Mouse (Mus musculus) forebrain, embryonic 16.5 days (tissue): ENCODE measurements around the gene Erlin1. TPM values are rescaled to one million over a fixed set of nuclear protein-coding genes. Genes with fewer than 3 reads are reported as not detected.

Experiments used
- ATAC-seq: fragments of 200-750 bp; cut with Nextera tagmentation; 2 replicates; pipeline ENCODE4 v1.8.0; 2017; ENCODE audit warnings: mild to moderate bottlenecking, moderate library complexity
- H3K27ac ChIP-seq: fragments of 300-500 bp; sonication (generic); 2 replicates; pipeline ENCODE4 v1.5.1; 2014; ENCODE audit warnings: low read length, control low read depth
- H3K27me3 ChIP-seq: fragments of 300-500 bp; sonication (generic); replicated peaks from 2 replicates; pipeline ENCODE4 v1.6.1; 2014; ENCODE audit warnings: low read length; ENCODE audit not compliant: control insufficient read depth, insufficient read depth
- H3K36me3 ChIP-seq: fragments of 300-500 bp; sonication (generic); 2 replicates; pipeline ENCODE4 v1.6.1; 2014; ENCODE audit not compliant: control insufficient read depth, insufficient read depth
- H3K4me1 ChIP-seq: fragments of 300-500 bp; sonication (generic); replicated peaks from 2 replicates; pipeline ENCODE4 v1.6.1; 2014; ENCODE audit warnings: low read length; ENCODE audit not compliant: control insufficient read depth, insufficient read depth
- H3K4me2 ChIP-seq: fragments of 300-500 bp; sonication (generic); 2 replicates; pipeline ENCODE4 v1.6.1; 2014; ENCODE audit warnings: mild to moderate bottlenecking, low read length, control low read depth
- H3K4me3 ChIP-seq: fragments of 300-500 bp; sonication (generic); replicated peaks from 2 replicates; pipeline ENCODE4 v1.5.1; 2014; ENCODE audit warnings: mild to moderate bottlenecking, low read length, control low read depth
- H3K9ac ChIP-seq: fragments of 300-500 bp; sonication (generic); replicated peaks from 2 replicates; pipeline ENCODE4 v1.6.1; 2014; ENCODE audit warnings: low read depth, low read length, control low read depth
- H3K9me3 ChIP-seq: fragments of 300-500 bp; sonication (generic); 2 replicates; pipeline ENCODE4 v1.6.1; 2016; ENCODE audit warnings: low read length; ENCODE audit not compliant: control insufficient read depth
- WGBS: fragments of 180-500 bp; shearing (Covaris S2); extraction: QIAGEN DNeasy Blood & Tissue Kit; methylation state at CpG from one replicate; pipeline ENCODE4 v1.1.7; 2014; 5-methylcytosine and 5-hydroxymethylcytosine counted together
- polyA plus RNA-seq: library from polyadenylated mRNA; unstranded; fragments of >200 nt; fragmentation: Nextera tagmentation; extraction: Ambion mirVana; gene quantifications from 2 replicates; pipeline ENCODE4 v1.2.1, GENCODE M21; 2015

Gene Erlin1
- polyA plus RNA-seq, 1 experiment from 2014 or later = 20.8 TPM

DNA sequence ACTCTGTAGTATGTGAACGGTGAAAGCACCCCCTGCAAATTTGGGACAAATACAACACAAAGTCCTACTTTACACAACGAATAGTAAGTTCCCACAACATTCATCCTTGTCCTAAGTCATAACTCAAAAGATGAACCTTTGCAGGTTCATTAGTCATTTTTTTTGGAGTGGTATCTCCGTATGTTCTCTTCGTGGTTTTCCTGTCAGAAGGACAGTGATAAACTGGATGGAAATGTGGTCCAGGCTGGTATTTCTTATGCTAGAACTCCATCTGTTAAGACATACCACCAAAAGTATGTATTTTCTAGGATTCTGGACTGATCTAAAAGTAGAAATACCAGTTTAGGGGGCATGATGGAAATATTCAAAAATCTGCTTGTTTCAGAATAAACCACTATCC is 1.4 kb downstream of the Erlin1 start:
- Histone ChIP-seq H3K9ac (no peak overlapping the region), H3K4me3 (peak overlapping the region; percentile 87), H3K36me3 (peaks cover 5% of the 10 kb centered on the region; the same call in 1 of the 2 replicates), H3K9me3 (no peaks in the 10 kb centered on the region), H3K4me1 (peaks cover 18% of the 10 kb centered on the region), H3K27me3 (no peaks in the 10 kb centered on the region), H3K4me2 (peak overlapping the region; percentile 74), H3K27ac (no peak overlapping the region)
- no peak for ATAC-seq
- WGBS = 86% methylated on average over 4 of the region's 4 CpGs

DNA sequence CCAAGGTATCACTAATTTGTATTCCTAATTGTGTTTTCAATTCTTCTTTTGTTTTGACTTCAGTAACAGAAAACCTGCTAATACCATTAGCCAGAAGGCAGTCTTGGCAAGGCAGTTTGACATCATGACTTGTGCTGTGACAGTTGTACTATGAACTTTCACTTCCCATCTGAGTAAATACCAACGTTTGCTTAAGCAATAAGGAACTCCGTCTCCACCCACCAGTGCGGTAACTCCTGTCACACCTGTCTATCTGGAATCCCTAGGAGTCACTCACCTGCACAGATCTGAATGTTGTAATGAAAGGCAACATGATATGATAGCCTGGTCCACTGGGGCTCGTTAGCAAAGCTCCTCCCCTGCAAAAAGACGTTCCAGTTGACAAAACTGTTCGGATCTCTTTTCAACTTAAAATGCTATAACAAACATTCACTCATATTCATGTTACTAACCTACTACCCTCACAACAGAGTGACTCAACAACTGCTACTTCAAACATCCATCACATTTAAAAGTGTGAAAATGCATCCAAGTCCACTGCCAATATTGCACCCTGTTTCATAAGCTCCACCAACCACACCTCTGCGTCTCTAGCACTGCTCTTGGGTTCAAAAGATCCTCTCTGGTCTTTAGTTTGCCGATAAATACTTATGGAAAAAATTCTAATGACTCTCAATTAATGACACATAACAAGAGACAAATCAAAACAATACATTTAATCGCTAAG is 2.1 kb downstream of the Erlin1 start:
- Histone ChIP-seq H3K9ac (no peak overlapping the region), H3K9me3 (no peaks in the 10 kb centered on the region), H3K4me2 (no peak overlapping the region), H3K4me3 (no peak overlapping the region), H3K36me3 (0 out of 2 replicates have a peak, but pooled peaks cover 3% of the 10 kb centered on the region), H3K27ac (no peak overlapping the region), H3K4me1 (peaks cover 18% of the 10 kb centered on the region), H3K27me3 (no peaks in the 10 kb centered on the region)
- ATAC-seq = no peak
- 73% methylated on average over 9 of the region's 9 CpGs for WGBS

DNA sequence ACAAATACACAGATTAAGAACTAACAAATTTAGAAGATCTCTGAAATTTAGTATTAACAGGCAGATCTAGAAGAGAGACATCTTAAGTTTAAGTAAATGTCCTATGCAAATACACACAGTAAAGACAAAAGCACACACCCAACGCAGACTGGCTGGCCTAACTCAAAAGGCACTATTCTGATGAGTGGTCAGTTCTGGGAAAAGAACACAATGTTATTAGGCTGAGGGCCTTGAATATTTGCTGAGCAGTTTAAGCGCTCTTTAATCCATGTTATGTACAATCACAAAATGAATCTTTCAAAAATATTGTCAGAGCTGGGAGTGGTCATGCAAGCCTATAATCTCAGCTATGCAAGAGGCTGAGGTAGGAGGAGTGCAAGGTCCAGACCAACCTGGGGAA is 4.9 kb downstream of the Erlin1 start:
- ATAC-seq = no peak
- WGBS = 96% methylated on average over 2 of the region's 2 CpGs

DNA sequence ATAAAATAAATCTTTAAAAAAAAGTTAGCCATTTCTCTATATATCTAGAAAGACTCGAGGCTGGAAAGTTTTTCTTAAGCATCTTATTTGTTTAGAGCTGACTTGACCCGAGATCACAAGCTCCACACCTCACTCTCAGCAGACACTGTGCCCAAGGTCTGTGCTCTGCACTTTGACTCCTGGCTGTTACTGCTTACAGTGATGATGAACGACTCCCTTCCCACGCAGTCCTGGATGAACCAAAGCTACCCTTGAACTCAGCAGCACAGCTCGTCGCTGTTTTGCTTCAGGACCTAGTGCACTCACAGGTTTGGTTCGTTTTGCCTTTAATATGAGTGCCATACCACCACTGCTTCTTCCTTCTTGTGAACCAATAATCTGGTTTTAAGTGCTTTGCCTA is 5.8 kb downstream of the Erlin1 start:
- 93% methylated on average over 7 of the region's 7 CpGs for WGBS
- ATAC-seq = no peak
- no peak overlapping the region for H3K9ac ChIP-seq
- H3K9me3 ChIP-seq = no peaks in the 10 kb centered on the region
- peaks cover 13% of the 10 kb centered on the region for H3K4me1 ChIP-seq
- H3K36me3 ChIP-seq = peaks cover 7% of the 10 kb centered on the region; the same call in 1 of the 2 replicates
- H3K27ac ChIP-seq = no peak overlapping the region
- no peaks in the 10 kb centered on the region for H3K27me3 ChIP-seq
- no peak overlapping the region for H3K4me2 ChIP-seq
- H3K4me3 ChIP-seq = no peak overlapping the region

More for the DNA sequence above, 4.9 kb downstream of the Erlin1 start:
- Histone ChIP-seq H3K4me3 (no peak overlapping the region), H3K4me2 (no peak overlapping the region), H3K9me3 (no peaks in the 10 kb centered on the region), H3K9ac (no peak overlapping the region), H3K36me3 (peaks cover 7% of the 10 kb centered on the region; the same call in 1 of the 2 replicates), H3K27me3 (no peaks in the 10 kb centered on the region), H3K27ac (no peak overlapping the region), H3K4me1 (peaks cover 15% of the 10 kb centered on the region)

DNA sequence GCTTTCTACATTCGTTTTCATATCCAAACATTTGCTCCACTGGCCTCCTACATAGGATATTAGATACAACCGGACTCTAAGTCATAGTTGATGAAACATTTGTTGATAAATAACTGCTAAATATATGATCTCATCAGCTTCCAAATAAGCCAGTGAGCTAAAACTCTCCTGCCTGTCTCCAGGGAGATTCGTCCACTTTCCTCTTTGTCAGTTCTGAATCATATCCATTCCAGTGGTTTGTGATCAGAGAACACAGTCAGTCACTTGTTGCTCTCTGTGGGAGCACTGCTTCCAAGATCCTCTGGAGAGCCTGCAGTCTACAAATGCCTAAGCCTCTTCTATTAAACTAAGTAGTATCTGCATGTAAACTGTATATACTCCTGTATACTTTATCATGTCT is 9.4 kb downstream of the Erlin1 start:
- Histone ChIP-seq H3K27me3 (no peaks in the 10 kb centered on the region), H3K4me2 (no peak overlapping the region), H3K9me3 (no peaks in the 10 kb centered on the region), H3K4me3 (no peak overlapping the region), H3K27ac (no peak overlapping the region), H3K9ac (no peak overlapping the region), H3K4me1 (no peaks in the 10 kb centered on the region), H3K36me3 (peaks cover 9% of the 10 kb centered on the region)
- 87% methylated on average over 3 of the region's 3 CpGs for WGBS
- ATAC-seq = no peak

DNA sequence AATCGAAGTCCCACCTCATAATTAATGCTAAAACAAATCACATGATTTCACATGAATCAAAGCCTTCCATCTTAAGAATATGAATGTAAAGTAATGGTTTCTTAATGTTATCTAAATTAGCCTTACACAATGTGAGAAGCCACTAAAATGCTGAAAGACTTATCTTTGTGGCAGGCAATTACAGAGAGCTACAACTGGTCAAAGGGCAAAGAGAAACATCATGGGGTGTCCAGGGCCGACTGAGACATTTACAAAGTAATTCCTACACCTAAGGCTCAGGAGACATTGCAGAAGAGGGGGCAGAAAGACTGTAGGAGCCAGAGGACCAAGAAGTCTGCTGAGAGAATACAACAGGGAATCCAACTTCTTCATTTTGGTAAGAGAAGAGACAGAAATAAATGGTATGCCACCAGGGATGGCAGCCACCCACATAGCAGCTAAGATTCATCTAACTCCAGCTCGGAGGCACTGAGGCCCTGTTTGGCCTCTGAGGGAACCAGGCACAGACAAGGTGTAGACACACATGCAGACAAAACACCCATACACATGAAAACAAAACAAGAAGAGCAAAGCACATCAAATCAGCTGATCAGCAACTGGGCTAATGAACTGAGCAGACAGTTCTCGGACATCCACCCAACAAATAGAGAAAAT is 14.3 kb downstream of the Erlin1 start:
- no peak for ATAC-seq
- Histone ChIP-seq H3K9ac (no peak overlapping the region), H3K27ac (no peak overlapping the region), H3K27me3 (no peaks in the 10 kb centered on the region), H3K36me3 (peaks cover 2% of the 10 kb centered on the region; the same call in 1 of the 2 replicates), H3K4me2 (no peak overlapping the region), H3K4me1 (no peaks in the 10 kb centered on the region), H3K9me3 (no peaks in the 10 kb centered on the region), H3K4me3 (no peak overlapping the region)
- 78% methylated on average over 4 of the region's 4 CpGs for WGBS

DNA sequence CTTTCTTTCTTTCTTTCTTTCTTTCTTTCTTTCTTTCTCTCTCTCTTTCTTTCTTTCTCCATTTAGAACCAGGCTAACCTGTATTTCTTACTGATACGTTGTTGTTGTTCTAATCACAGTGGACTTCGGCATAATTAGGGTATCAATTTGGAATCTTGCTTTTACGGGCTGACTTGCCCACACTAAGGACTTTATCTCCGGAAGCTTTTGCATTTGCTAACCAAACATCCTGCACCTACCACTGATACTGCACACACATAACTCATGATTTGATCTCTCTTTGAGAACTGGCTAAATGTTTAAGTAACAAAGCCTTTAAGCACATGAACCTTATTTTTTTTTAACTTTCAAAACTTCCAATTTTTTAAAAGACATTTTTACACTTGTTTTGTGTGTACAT is 19.2 kb downstream of the Erlin1 start:
- H3K27me3 ChIP-seq = no peaks in the 10 kb centered on the region
- 81% methylated on average over 4 of the region's 4 CpGs for WGBS
- no peak for ATAC-seq
- no peaks in the 10 kb centered on the region for H3K4me1 ChIP-seq
- H3K4me3 ChIP-seq = no peak overlapping the region
- H3K36me3 ChIP-seq = no peaks in the 10 kb centered on the region; the same call in none of the 2 replicates
- H3K27ac ChIP-seq = no peak overlapping the region
- no peak overlapping the region for H3K9ac ChIP-seq
- H3K4me2 ChIP-seq = no peak overlapping the region
- no peaks in the 10 kb centered on the region for H3K9me3 ChIP-seq

DNA sequence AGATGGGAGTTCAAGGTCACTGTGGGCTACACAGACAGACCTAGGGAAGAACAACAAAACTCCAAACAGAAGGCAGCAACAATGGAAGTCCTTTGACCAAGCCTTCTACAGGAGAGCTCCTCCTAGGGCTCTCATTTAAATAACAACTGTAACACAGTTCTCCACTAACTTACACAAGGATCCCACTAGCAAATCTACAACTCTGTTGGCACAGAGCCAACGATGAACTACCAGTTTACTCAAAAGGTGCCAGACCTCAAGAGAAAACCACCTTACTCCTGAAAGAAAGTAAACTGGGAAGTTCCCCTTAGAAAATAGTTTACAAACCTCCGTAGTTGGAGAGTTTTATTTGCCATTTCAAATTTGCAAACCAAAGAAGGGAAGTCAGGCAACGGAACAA is 20.3 kb downstream of the Erlin1 start:
- Histone ChIP-seq H3K4me1 (no peaks in the 10 kb centered on the region), H3K9ac (no peak overlapping the region), H3K27me3 (no peaks in the 10 kb centered on the region), H3K4me3 (no peak overlapping the region), H3K36me3 (no peaks in the 10 kb centered on the region; the same call in 1 of the 2 replicates), H3K9me3 (no peaks in the 10 kb centered on the region), H3K4me2 (no peak overlapping the region), H3K27ac (no peak overlapping the region)
- WGBS = 59% methylated on average over 3 of the region's 3 CpGs
- ATAC-seq = no peak

DNA sequence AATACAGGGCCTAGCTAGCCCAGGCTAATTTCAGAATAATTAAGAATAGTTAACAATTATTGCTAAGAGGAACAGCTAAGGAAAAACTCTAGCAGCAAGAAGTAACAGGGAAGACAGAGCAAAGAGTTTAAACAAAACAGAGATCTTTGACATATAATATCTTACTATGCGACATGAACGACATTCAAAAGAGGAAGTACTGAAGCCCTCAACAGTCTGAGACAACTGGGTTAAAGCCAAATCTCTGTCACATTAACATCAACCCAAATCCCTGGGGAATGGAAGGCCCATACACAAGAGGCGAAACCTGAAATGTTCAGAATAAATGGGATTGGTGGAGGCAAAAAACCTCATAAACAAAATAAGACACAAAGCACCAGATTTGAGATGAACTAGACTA is 23.7 kb downstream of the Erlin1 start:
- no peak overlapping the region for H3K9ac ChIP-seq
- H3K36me3 ChIP-seq = no peaks in the 10 kb centered on the region; the same call in 1 of the 2 replicates
- H3K4me2 ChIP-seq = no peak overlapping the region
- H3K9me3 ChIP-seq = no peaks in the 10 kb centered on the region
- 74% methylated on average over 3 of the region's 3 CpGs for WGBS
- H3K27ac ChIP-seq = no peak overlapping the region
- no peaks in the 10 kb centered on the region for H3K4me1 ChIP-seq
- no peaks in the 10 kb centered on the region for H3K27me3 ChIP-seq
- no peak overlapping the region for H3K4me3 ChIP-seq
- no peak for ATAC-seq
